Mouse (Mus musculus) heart, adult 8-10 months (tissue): ENCODE results near the gene Ddah2. TPM values are rescaled to one million over a fixed set of nuclear protein-coding genes. Genes with fewer than 3 reads are reported as not detected.

ENCODE experiments used
- DNase-seq: peaks from one replicate; pipeline ENCODE4 v3.0.0; 2022; ENCODE audit warnings: low spot score
- total RNA-seq, 4 experiments: library from RNA; stranded (reverse); gene quantifications; 2 replicates each; pipeline ENCODE4 v1.2.4; 2022

The Ddah2 gene
- total RNA-seq, 4 experiments from 2014 or later, result 13.5 to 22.7 (median 21.5) TPM

DNA sequence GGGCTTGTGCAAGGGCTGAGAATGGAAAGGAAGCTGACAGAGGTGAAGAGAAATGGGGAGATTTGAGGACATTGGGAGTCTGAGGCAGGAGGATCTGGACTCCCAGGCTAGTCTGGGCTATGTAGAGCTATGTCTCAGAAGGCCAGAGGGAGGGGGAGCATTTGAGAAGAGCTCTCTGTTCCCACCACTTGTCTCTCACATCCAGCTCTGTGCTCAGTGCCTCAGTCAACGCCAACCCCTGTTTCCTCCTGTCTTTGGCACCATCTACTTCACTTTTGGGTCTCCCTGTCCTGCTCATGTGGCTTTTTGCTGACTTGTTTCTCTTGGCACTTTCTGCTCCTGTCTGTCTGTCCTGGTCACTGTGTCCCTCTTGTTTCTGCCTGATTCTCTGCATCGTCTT is 18.4 kb downstream of the Ddah2 start:
- no peak for DNase-seq

DNA sequence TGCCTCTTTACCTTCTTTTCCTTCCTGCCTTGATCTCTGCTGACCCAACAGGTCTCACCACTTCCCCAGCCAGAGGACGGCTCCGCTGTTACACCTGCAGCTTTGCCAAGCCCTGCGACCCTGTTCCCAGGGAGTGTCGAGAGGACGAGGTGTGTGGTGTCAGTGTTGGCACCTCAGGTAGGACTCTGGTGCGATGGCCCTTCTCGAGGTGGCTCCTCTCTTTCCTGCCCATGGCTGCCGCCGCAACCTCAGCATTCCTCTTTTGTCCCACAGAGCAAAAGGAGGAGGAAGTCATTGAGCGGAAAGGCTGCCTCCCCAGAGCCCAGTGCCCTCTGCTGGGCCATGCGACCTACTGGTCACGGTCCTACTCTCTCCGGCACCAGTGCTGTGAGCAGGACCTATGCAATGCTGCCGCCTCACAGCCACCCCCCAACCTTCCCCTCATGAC is 19.0 kb downstream of the Ddah2 start, which contains the start of gene Ly6g6d:
Ly6g6d (minus strand) TSS at position 280 of the 448 bp plus-strand sequence.
- no peak for DNase-seq

DNA sequence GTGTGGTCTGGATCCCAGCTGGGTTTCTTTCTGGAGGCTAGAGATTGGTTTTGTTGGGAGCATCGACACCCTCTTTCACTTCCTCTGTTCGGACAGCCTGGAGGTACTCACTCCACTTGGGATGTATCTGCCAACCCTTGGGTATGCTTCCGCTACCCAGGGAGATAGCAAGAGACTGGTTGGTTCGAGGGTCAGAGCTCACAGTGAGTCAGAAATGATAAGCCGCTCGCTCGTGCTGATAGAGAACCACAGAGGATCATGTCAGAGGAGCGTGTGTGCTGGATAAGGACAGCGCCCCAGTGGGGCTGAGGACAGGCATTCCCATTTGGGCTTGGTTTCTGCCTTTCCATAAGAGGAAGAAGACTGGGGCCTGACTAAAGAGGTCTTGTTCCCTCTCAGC is 20.9 kb downstream of the Ddah2 start:
- DNase-seq, result no peak

DNA sequence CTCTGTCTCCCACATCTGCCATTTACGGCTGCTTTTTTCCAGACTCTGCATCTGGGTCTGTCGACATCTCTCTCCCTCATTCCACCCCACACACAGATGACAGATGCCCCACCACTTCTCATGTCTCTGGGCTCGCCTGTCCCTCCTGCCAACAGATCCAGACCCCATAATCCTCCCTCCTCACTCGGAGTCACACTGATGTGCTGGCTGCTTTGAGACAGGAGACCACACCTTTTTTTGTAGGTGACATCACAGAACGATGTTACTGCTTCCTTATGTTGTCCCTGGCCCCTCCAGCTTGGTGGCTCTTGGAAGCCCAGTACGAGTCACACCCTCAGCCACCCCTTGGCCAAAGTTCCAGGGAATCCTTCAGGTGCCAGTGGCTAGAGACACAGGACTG is 21.4 kb downstream of the Ddah2 start:
- no peak for DNase-seq

DNA sequence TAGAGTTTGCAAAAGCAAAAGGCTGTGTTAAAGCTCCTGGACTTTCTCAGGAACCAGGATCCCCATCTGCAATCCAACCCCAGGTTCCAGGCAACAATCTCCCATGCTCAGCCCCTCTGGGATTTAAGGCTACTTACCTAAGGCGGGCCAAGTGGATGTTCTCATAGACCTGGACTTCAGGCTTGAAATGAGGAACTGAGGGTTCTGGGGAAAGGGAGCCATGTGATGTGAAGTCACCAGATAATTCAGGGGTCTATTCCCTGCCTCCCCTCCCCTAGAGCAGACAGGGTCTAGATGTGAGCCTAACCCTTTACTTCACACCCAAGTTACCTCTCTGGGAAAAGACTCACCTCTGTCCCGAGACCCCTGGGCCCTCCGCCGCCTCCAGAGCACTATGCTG is 21.9 kb downstream of the Ddah2 start:
- DNase-seq, result no peak

DNA sequence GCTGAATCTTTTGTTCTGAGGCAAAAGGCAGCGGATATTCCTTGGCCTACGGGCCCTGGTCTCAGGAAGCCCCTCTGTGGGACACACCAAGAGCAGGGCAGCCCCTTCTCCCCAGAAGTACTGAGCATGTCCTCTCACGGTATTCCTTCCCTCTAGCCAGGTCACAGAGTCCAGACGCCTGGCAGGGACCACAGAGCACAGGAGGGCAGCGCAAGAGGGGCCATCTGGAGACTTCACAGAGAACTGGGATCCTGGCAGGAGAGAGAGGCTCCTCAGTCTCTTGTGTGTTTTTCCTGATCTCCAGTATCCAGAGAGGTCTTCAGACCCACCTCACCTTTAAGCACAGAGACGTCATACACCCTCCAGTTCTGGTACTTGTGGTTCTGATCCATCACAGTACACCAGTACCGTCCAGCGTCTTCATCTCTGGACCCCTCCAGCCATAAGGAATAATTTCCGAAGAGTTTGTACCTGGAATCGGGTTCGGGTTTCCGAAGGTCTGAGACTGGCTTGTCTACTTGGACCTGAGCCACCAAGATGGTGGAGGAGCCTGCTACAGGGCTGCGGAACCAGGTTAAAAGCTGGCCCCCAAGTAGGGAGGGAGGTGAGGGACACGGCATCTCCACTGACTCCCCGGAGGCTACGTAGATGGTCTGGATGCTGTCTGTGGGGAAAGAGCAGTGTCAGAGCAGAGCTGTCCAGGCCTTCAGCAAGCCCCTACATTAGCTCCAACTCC is 24.2 kb downstream of the Ddah2 start:
- DNase-seq, result no peak

DNA sequence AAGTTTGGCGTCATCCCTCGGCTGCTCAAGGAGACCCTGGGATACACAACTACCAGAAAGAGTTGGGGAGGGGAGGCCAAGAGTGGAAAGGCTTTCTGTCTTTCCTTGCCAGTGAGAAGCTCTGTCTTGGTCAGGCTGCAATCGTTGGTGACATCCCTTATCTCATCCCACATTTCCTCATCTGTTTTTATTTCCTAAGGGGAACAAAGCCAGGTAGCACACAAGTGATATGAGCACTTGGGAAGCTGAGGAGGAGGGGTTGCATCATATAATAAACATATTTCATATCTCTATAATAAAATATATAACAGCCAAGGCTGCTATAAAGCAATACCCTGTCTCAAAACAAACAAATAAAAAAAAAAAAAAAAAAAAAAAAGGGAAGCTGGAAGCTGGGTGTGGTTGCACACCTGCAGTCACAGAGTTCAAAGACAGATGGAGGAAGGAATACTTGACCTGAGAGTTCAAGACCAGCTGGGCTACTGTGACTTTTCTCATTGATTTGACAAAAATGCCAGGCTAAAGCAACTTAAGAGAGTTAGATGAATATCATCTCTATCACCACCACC is 25.2 kb downstream of the Ddah2 start:
- no peak for DNase-seq

DNA sequence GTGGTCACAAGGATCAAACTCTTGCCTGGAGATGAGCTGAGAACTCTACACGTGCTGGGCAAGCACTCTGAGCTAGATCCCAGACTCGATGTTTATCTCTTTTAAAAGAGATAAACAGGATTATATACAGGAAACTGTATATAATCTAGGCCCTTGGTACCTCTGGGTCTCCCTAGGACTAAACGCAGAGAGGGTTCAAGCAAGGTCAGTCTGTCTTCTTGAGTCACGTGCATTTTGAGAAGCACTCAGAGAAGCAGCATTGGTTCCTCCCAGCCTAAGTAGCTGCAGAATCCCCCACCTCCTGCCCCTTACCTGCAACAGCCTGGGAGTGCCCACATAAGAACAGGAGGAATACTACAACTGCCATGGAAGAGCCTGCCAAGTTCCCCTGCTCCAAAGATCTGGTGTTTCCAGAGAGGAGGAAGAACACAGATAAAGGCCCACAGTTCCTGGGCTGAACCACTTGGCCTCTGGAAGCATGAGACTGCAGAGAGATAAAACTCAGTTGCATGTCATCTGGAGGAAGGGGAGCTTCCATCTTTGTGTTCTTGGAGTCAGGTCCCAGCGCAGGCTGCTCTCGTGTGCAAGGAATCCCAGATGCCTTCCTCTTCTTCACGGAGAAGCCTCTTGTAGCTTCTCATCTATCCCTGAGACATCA is 26.5 kb downstream of the Ddah2 start, which contains the start of gene Ly6g6f:
Ly6g6f (minus strand) TSS at position 403 of the 658 bp plus-strand sequence.
- DNase-seq, result no peak

DNA sequence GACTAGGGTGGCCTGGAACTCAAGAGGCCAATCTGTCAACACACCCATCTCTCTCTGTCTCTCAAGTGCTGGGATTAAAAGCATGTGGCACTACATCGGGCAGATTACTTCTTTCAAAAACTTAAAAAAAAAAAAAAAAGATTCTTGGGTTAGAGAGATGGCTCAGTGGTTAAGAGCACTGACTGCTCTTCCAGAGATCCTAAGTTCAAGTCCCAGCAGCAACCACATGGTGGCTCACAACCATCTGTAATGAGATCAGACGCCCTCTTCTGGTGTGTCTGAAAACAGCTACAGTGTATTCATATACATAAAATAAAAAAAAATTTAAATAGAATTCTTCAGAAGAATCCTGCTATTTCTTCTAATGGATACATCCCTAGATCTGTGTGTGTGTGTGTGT is 29.3 kb downstream of the Ddah2 start:
- no peak for DNase-seq

DNA sequence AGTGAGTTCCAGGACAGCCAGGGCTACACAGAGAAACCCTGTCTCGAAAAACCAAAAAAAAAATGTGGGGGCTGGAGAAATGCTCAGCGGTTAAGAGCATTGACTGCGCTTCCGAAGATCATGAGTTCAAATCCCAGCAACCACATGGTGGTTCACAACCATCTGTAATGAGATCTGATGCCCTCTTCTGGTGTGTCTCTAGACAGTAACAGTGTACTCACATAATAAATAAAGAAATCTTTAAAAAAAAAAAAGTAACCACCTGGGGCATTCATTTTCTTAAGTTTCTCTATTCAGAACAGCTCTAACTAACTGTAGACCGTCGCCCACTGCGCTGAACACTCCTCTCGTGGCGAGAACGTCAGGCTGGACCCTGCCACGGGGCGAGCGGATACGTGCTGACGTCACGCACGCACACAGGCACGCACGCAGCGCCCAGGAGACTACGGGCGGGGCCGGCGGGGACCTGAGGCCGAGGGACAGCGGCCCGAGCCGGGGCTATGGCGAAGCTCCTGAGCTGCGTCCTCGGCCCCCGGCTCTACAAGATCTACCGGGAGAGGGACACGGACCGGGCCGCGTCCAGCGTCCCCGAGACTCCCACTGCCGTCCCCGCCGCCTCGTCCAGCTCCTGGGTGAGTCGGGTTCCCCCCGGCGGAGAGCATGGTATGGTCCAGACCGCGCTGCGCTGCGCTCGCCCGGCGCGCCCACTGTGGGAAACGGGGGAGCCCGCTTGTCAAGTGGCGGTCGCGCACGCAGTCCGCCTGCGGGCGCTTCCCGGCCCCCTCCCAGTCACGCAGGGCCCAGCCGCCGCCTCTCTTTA is 30.2 kb downstream of the Ddah2 start, which contains the start of gene Abhd16a:
Abhd16a (plus strand) TSS at position 439 of the 820 bp plus-strand sequence.
- peak; percentile 92 for DNase-seq

DNA sequence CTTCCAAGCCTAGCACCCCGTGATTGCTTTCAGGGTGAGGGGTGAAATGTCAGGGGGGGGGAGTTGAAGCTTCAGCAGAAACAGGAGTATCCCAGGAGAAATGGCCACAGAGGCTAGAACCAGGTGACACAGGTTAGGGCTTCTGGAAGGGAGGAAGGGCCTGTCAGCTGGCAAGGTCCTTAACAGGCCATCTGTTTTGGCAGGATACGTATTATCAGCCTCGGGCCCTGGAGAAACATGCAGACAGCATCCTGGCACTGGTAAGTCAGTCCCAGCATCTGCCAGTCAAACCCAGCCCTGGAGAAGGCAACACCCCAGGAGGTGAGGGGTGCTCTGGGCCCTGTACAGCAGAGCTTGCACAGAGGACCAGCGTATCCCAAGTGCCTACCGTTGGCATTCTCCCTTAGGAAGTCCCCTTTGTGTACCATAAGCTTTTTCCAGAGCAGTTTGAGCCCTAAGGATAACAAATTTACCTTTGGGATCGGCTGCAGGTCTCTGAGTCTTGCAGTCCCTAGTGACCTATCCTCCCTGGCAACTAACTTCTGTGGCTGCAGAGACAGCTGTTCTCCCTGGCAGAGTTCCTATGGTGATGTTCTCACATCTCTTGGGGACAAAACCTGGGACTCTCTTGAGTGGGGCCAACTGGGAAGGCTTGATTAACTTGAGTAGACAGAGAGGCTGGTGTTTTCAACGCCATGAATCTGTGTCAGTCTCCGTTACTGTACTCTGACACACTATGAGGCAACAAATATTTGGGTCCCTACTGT is 31.5 kb downstream of the Ddah2 start:
- DNase-seq, result no peak

DNA sequence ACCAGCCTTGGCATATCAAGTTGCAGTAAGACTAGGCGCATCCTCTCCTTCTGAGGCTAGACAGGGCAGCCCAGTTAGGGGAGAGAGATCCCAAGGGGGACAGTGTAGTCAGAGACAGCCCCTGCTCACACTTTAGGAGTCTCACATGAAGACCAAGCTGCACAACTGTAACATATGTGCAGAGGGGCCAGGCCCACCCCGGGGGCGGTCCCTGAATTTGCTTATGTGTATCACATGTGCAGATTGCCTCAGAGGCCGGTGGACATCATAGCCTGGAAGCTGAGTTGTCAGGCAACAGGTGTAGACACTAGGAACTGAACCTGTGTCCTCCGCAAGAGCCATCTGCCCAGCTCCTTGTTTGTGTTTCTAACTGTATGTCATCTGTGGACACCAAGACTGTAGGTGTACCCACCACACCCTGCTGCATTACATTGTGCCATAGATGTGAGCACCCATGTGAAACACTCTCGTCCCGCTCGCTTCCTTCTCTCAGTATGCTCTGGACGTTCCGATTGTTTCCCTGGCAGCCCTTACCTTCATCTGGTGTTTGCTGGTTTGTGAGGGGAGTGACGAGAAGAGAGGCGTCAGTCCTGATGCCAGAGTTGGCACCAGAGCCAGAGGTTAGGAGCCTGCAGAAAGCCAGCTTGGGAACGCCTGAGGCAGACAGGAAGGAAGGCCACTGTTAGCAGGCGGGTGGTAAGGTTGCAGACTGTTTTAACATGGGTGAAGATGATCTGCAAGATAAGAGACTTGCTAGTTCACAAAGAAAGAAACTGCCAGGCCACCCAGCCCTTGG is 33.8 kb downstream of the Ddah2 start:
- DNase-seq, result no peak

DNA sequence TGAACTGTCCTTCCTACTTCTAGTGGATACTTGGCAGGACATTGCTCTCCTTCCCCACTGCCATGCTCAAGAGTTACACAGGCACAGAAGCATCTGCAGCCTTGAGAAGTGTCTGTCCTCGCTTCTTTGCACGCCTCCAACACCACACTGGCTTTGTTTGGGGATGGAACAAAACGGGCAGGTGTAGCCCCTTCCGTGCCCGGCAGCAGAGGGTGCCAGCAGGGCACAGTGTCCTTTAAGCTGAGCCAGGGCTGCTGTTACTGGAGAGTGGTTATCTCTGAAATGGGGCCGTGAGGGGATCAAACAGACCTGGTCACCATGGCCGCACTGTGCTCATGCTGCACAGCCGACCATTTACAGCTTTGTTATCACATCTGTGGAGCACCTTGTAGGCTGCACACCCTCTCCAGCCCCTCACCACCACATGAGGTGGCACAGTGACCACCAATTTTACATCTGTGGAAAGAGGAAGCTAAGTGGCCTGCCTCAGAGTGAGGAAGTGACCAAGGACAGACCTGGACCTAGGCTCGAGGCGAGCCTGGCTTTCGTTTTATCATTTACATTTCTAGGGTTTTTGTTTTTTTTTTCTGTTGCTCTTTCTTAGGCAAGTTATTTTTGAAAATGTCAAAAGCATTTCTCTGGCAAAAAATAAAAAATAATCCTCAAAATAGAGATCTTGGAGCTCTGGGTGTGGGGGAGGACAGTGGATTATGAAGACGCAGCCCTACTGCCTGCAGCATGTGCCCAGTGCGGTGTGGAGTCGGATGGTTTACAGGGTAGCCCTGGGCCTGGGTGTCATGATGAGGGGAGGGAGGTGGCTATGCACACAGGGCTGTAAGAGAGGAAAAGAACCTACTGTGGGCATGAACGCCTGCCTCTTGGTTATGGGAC is 35.9 kb downstream of the Ddah2 start:
- no peak for DNase-seq

DNA sequence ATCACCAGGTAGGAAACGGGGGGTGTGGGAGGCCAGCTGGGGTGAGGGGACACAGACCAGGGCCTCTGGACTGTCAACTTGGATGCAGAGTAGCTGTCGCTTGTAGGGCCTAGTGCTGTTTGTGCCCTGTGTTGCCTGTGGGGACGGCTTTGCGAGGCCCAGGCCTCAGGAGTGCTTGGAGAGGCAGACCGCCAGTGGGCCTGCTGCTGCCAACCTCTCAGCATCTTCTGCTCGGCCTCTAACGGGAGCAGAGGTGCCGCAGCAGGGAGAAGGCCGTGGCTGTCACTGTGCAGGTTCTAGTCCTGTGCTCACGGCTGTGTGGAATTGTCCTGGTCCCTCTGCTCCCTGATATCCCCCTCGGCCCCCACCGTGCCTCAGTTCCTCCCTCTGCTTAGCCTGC is 37.8 kb downstream of the Ddah2 start:
- DNase-seq, result no peak

DNA sequence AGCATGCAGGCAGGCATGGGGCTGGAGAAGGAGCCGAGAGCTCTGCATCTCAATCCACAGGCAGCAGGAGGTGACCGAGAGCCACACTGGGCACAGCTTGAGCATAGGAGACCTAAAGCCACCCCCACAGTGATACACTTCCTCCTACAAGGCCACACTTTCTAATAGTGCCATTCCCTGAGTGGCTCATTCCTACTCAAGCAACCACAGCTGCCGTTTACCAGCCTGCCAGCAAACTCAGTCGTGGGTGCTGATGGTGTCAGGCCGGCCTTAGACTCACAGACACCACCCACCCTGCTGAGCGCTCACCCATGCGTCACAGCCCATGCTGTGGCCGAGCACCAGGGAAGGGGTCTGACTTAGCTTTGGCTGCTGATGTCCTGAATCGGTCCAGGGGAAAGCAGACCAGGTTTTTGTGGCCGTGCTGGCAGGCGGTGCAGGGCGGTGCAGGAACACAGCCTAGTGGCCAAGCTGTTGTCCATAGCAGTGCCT is 38.4 kb downstream of the Ddah2 start:
- no peak for DNase-seq

DNA sequence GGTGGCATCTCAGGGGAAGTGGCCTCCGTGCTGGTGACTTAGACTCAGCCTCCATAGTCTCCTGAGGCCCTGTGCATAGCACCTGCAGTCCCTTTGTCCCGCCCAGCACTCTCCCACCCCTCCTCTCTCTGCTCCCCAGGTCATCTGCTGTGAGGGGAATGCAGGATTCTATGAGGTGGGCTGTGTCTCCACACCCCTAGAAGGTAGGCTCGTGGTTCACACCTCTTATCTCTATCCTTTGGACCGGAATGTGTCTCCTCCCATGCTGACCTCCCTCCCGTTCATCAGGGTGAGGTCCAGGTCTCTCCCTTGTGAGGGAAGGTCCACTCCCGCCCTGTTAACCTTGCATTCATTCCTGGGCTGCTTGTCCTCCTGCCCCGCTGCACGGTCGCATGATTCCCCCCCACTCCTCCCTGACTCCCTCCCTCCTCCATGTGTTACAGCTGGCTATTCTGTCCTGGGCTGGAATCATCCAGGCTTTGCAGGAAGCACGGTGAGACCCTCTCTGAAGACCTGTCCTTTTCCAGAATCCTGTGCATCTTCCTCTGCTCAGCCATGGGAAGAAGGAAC is 41.4 kb downstream of the Ddah2 start:
- DNase-seq, result no peak

DNA sequence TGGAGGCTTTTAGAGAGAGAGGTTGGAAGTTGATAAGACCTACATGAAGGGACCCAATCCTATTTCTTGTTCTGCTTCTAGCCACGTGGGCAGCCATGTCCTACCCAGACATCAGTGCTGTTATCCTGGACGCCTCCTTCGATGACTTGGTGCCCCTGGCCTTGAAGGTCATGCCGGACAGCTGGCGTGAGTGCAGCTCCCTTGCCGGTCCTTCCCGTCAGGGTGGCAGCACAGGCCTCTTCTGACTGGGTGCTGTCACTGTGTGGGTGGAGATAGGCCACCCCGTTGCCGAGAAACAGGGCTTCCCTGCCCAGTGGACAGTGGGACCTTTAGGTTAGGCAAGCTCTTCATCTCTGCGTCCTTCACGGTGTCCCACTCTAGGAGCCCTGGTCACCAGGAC is 42.3 kb downstream of the Ddah2 start:
- no peak for DNase-seq

DNA sequence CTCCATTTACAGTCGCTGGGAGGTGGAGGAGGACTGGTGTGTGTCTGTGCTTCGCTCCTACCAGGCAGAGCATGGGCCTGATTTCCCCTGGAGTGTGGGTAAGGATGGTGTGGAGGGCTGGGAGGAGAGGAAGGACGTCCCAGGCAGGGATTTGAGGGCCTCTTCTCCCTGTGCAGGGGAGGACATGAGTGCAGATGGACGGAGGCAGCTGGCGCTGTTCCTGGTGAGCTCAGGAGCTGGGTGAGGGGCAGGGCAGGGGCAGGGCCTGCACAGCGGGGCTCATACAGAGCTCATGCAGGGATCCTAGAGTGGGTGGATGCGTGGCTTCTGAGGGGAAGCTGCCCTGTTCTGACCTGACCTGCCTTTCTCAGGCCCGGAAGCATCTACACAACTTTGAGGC is 43.5 kb downstream of the Ddah2 start:
- DNase-seq, result no peak

DNA sequence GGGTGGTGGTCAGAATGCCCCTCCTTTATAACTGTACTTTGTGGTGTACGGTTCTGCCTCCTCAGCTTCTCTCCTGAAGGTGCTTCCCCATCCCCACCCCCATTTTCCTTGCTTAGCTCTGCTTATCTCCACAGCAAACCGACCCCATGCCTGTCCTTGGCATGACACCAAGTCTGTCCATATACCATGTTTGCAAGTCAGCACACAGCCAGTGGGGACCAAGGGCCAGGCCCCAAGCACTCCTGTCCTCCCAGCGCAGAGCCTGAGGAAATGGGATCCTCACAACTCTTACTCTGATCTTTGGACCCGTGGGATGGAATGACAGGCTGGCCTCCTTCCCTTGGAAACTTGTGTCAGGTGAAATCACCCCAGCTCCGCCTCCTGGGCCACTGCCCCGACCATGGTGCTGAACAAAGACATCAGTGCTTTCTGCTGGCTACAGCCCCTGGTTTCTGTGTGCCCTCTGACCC is 44.4 kb downstream of the Ddah2 start:
- no peak for DNase-seq
